Mouse (Mus musculus): Measurements from ENCODE around the gene Scamp5.
A peak's percentile ranks its signal among the peaks of the same experiment; 100 is the strongest.
"Not testable (repeated sequence)": the region's sequence is repeated elsewhere in the genome, so short reads cannot be mapped to it uniquely, and the experiment has no call there.

The Scamp5 gene

GRCm38 (mm10) chr9:57452624-57453462, 15.0 kb downstream of the Scamp5 start:
- DNase-seq (ENCODE audit: low read depth), result no peak

- no peak for DNase-seq (ENCODE audit: low read depth)
These were observed 18.1 kb downstream of the Scamp5 start for GRCm38 (mm10) chr9:57449715-57450114.

GRCm38 (mm10) chr9:57440620-57441019, 27.2 kb downstream of the Scamp5 start:
- DNase-seq (ENCODE audit: low read depth), result no peak

GRCm38 (mm10) chr9:57439522-57440295, 28.2 kb downstream of the Scamp5 start, which contains the start of gene Ppcdc:
TSS of gene Ppcdc (minus strand) at chr9:57440124.
- DNase-seq (ENCODE audit: low read depth), result peak; percentile 93

GRCm38 (mm10) chr9:57439083-57439482, 28.8 kb downstream of the Scamp5 start:
- DNase-seq (ENCODE audit: low read depth), result peak; percentile 52

- DNase-seq (ENCODE audit: low read depth), result no peak
These were observed 29.8 kb downstream of the Scamp5 start for GRCm38 (mm10) chr9:57437896-57438614.

- DNase-seq (ENCODE audit: low read depth), result no peak
These were observed 31.7 kb downstream of the Scamp5 start for GRCm38 (mm10) chr9:57436166-57436565.

- DNase-seq (ENCODE audit: low read depth), result no peak
These were observed 33.3 kb downstream of the Scamp5 start for GRCm38 (mm10) chr9:57434405-57435165.

GRCm38 (mm10) chr9:57433097-57434032, 34.5 kb downstream of the Scamp5 start:
- peak; percentile 87 for DNase-seq (ENCODE audit: low read depth)

GRCm38 (mm10) chr9:57432480-57432879, 35.4 kb downstream of the Scamp5 start:
- DNase-seq (ENCODE audit: low read depth), result no peak

- DNase-seq (ENCODE audit: low read depth), result no peak
These were observed 36.7 kb downstream of the Scamp5 start for GRCm38 (mm10) chr9:57431202-57431601.

- DNase-seq (ENCODE audit: low read depth), result peak; percentile 76
These were observed 39.5 kb downstream of the Scamp5 start for GRCm38 (mm10) chr9:57428391-57428790.

GRCm38 (mm10) chr9:57427937-57428336, 39.9 kb downstream of the Scamp5 start:
- DNase-seq (ENCODE audit: low read depth), result peak; percentile 60

GRCm38 (mm10) chr9:57427123-57427522, 40.7 kb downstream of the Scamp5 start:
- not testable (repeated sequence) for DNase-seq (ENCODE audit: low read depth)

- no peak for DNase-seq (ENCODE audit: low read depth)
These were observed 42.7 kb downstream of the Scamp5 start for GRCm38 (mm10) chr9:57425116-57425515.

GRCm38 (mm10) chr9:57424066-57424465, 43.8 kb downstream of the Scamp5 start:
- DNase-seq (ENCODE audit: low read depth), result no peak

GRCm38 (mm10) chr9:57421688-57422111, 46.2 kb downstream of the Scamp5 start:
- no peak for DNase-seq (ENCODE audit: low read depth)

- DNase-seq (ENCODE audit: low read depth), result no peak
These were observed 46.7 kb downstream of the Scamp5 start for GRCm38 (mm10) chr9:57421121-57421571.

GRCm38 (mm10) chr9:57420321-57421120, 47.3 kb downstream of the Scamp5 start:
- peak; percentile 100 for DNase-seq (ENCODE audit: low read depth)

All from fibroblast of lung, adult 2 months (primary cell).